Mouse (Mus musculus) megakaryocyte, embryonic 14.5 days (primary cell): ENCODE measurements at regions not wholly inside any gene's neighbourhood (a gene's known extent, or its start where the extent isn't known, plus 50 kb on each side); places are given as distances from the start of the nearest gene placed in this dataset.

ENCODE experiments used
- H3K27me3 ChIP-seq: replicated peaks from 2 replicates; pipeline ENCODE3; 2012; ENCODE audit warnings: inconsistent platforms
- H3K36me3 ChIP-seq: replicated peaks from 2 replicates; pipeline ENCODE3; 2012; ENCODE audit warnings: low read length, inconsistent platforms, mixed read lengths
- H3K4me1 ChIP-seq: 2 replicates; pipeline ENCODE4 v1.6.1; 2012; ENCODE audit warnings: inconsistent platforms
- H3K4me3 ChIP-seq: replicated peaks from 2 replicates; pipeline ENCODE3; 2012; ENCODE audit warnings: moderate library complexity, mild to moderate bottlenecking, inconsistent platforms
- H3K9me3 ChIP-seq: 2 replicates; pipeline ENCODE4 v1.6.1; 2012; ENCODE audit warnings: inconsistent platforms
- FLI1 ChIP-seq: IDR thresholded peaks from 2 replicates; pipeline ENCODE4 v1.6.1; 2012; ENCODE audit warnings: low read length, inconsistent platforms, mixed read lengths
- GATA1 ChIP-seq: IDR thresholded peaks from 3 replicates; pipeline ENCODE4 v1.6.1; 2012; ENCODE audit warnings: mixed read lengths, low read length, inconsistent platforms, borderline replicate concordance

- Histone ChIP-seq H3K9me3 (peaks cover 5% of the 10 kb centered on the region; the same call in 1 of the 2 replicates), H3K4me3 (no peak overlapping the region), H3K27me3 (peaks cover 4% of the 10 kb centered on the region), H3K36me3 (no peaks in the 10 kb centered on the region), H3K4me1 (no peaks in the 10 kb centered on the region)
- TF ChIP-seq FLI1: no peak
- no peak for TF ChIP-seq GATA1
Measured at GRCm38 (mm10) chr10:117540747-117541398, 88.4 kb upstream of the Cpm start.

GRCm38 (mm10) chr10:117540112-117540594 lies 89.1 kb upstream of the Cpm start:
- Histone ChIP-seq H3K27me3 (peaks cover 4% of the 10 kb centered on the region), H3K36me3 (no peaks in the 10 kb centered on the region), H3K9me3 (peaks cover 5% of the 10 kb centered on the region; the same call in 1 of the 2 replicates), H3K4me1 (no peaks in the 10 kb centered on the region), H3K4me3 (no peak overlapping the region)
- TF ChIP-seq FLI1 (no peak), GATA1 (no peak)

- H3K9me3 ChIP-seq: peaks cover 5% of the 10 kb centered on the region; the same call in 1 of the 2 replicates
- TF ChIP-seq FLI1 (no peak), GATA1 (no peak)
- peaks cover 4% of the 10 kb centered on the region for H3K27me3 ChIP-seq
- H3K36me3 ChIP-seq: no peaks in the 10 kb centered on the region
- no peak overlapping the region for H3K4me3 ChIP-seq
- no peaks in the 10 kb centered on the region for H3K4me1 ChIP-seq
Measured at GRCm38 (mm10) chr10:117539532-117539931, 89.8 kb upstream of the Cpm start.

- TF ChIP-seq FLI1: no peak
- no peak for TF ChIP-seq GATA1
- H3K9me3 ChIP-seq: peaks cover 5% of the 10 kb centered on the region; the same call in 1 of the 2 replicates
Measured at GRCm38 (mm10) chr10:117538725-117539124, 90.6 kb upstream of the Cpm start.

GRCm38 (mm10) chr10:117536769-117537599 lies 92.3 kb upstream of the Cpm start:
- Histone ChIP-seq H3K9me3 (peaks cover 21% of the 10 kb centered on the region), H3K4me1 (no peaks in the 10 kb centered on the region), H3K27me3 (peaks cover 4% of the 10 kb centered on the region), H3K36me3 (no peaks in the 10 kb centered on the region), H3K4me3 (no peak overlapping the region)
- TF ChIP-seq GATA1 (no peak), FLI1 (no peak)

More at GRCm38 (mm10) chr10:117538725-117539124, 90.6 kb upstream of the Cpm start:
- H3K4me1 ChIP-seq: no peaks in the 10 kb centered on the region
- peaks cover 4% of the 10 kb centered on the region for H3K27me3 ChIP-seq
- H3K4me3 ChIP-seq: no peak overlapping the region
- no peaks in the 10 kb centered on the region for H3K36me3 ChIP-seq

GRCm38 (mm10) chr10:117535843-117536242 lies 93.5 kb upstream of the Cpm start:
- Histone ChIP-seq H3K4me1 (no peaks in the 10 kb centered on the region), H3K9me3 (peaks cover 21% of the 10 kb centered on the region), H3K27me3 (peaks cover 3% of the 10 kb centered on the region), H3K36me3 (no peaks in the 10 kb centered on the region), H3K4me3 (no peak overlapping the region)
- TF ChIP-seq FLI1 (no peak), GATA1 (no peak)

GRCm38 (mm10) chr10:117534992-117535719 lies 94.1 kb upstream of the Cpm start:
- Histone ChIP-seq H3K27me3 (no peaks in the 10 kb centered on the region), H3K4me1 (no peaks in the 10 kb centered on the region), H3K9me3 (peaks cover 21% of the 10 kb centered on the region), H3K36me3 (no peaks in the 10 kb centered on the region), H3K4me3 (no peak overlapping the region)
- TF ChIP-seq FLI1 (no peak), GATA1 (no peak)

- Histone ChIP-seq H3K9me3 (peaks cover 21% of the 10 kb centered on the region), H3K27me3 (peaks cover 2% of the 10 kb centered on the region), H3K4me3 (no peak overlapping the region), H3K4me1 (no peaks in the 10 kb centered on the region), H3K36me3 (no peaks in the 10 kb centered on the region)
- TF ChIP-seq FLI1: no peak
- TF ChIP-seq GATA1: no peak
Measured at GRCm38 (mm10) chr10:117534478-117534877, 94.8 kb upstream of the Cpm start.

- no peaks in the 10 kb centered on the region for H3K36me3 ChIP-seq
- no peaks in the 10 kb centered on the region for H3K4me1 ChIP-seq
- H3K4me3 ChIP-seq: no peak overlapping the region
- H3K27me3 ChIP-seq: peaks cover 2% of the 10 kb centered on the region
- TF ChIP-seq GATA1: no peak
- no peak for TF ChIP-seq FLI1
- peaks cover 21% of the 10 kb centered on the region for H3K9me3 ChIP-seq
Measured at GRCm38 (mm10) chr10:117533541-117534386, 95.5 kb upstream of the Cpm start.
